Mouse (Mus musculus) embryonic stem cell, embryonic (primary cell): ENCODE data around the gene Trpm5.

Experiments used
- CTCF ChIA-PET, 4 experiments: fragments of 300-600 bp in 2 of 4; fragments of 350-600 bp in 2 of 4; sonication (Branson Sonifier 250); formaldehyde crosslinking; loops; one replicate each; lab custom pipeline; 2022; ENCODE audit warnings: inconsistent platforms in 2 of 4; lab: Charles Lee
- POLR2A ChIA-PET, 4 experiments: fragments of 300-600 bp in 2 of 4; fragments of 350-600 bp in 2 of 4; sonication (Branson Sonifier 250); formaldehyde crosslinking; loops; one replicate each; lab custom pipeline; 2022; ENCODE audit warnings: antibody characterized with exemption in 4 of 4, inconsistent platforms in 1 of 4; lab: Charles Lee

Trpm5 gene

GRCm38 (mm10) chr7:143094592-143095553 is at the start of gene Trpm5:
TSS of gene Trpm5 (minus strand) at chr7:143094642.
- CTCF ChIA-PET: interaction anchor here (0.5 to 3.8 kb wide), 54 partner anchors 9 to 1747 kb away, joined by 3 to 44 read pairs (median 4); partner anchors contain the start of genes Kcnq1 (in 2 of the 4) and Slc22a18 (in 1 of the 4)
- POLR2A ChIA-PET: interaction anchor here in 2 of 4 experiments (0.6 to 1.6 kb wide), 6 partner anchors 12 to 375 kb away, joined by 3 to 6 read pairs (median 3); no protein-coding TSS in a partner anchor

GRCm38 (mm10) chr7:143142680-143143079 is 48.2 kb upstream of the Trpm5 start:
- CTCF ChIA-PET: interaction anchor here (0.6 to 5.3 kb wide), 16 partner anchors 8 to 458 kb away, joined by 3 to 52 read pairs (median 4); partner anchors contain the start of gene Trpm5 (in 2 of the 4)
- POLR2A ChIA-PET: interaction anchor here in 1 of 4 experiments (0.7 to 1.2 kb wide), 2 partner anchors 319 to 327 kb away, joined by 3 read pairs; no protein-coding TSS in a partner anchor

GRCm38 (mm10) chr7:143139932-143140331 is 45.5 kb upstream of the Trpm5 start:
- ChIA-PET POLR2A (interaction anchor here in 2 of 4 experiments (0.7 to 1.1 kb wide), 4 partner anchors 26 to 1232 kb away, joined by 3 to 9 read pairs (median 3); no protein-coding TSS in a partner anchor), CTCF (interaction anchor here (0.5 to 5.3 kb wide), 15 partner anchors 11 to 1346 kb away, joined by 3 to 52 read pairs (median 8); partner anchors contain the start of gene Trpm5 (in 2 of the 4))

GRCm38 (mm10) chr7:143138789-143139188 is 44.3 kb upstream of the Trpm5 start:
- CTCF ChIA-PET: interaction anchor here (0.5 to 5.3 kb wide), 52 partner anchors 9 to 445 kb away, joined by 3 to 52 read pairs (median 5); partner anchors contain the start of genes Trpm5 (in 2 of the 4), Kcnq1 (in 1 of the 4) and Slc22a18 (in 1 of the 4)
- POLR2A ChIA-PET: interaction anchor here (0.6 to 1.9 kb wide), 15 partner anchors 9 to 244 kb away, joined by 3 to 8 read pairs (median 4); no protein-coding TSS in a partner anchor

GRCm38 (mm10) chr7:143136561-143136960 is 42.1 kb upstream of the Trpm5 start:
- ChIA-PET CTCF (interaction anchor here in 3 of 4 experiments (0.5 to 2.5 kb wide), 13 partner anchors 10 to 369 kb away, joined by 3 to 10 read pairs (median 4); partner anchors contain the start of gene Trpm5 (in 1 of the 3)), POLR2A (interaction anchor here in 3 of 4 experiments (0.5 to 2.3 kb wide), 12 partner anchors 10 to 354 kb away, joined by 3 to 13 read pairs (median 4); no protein-coding TSS in a partner anchor)

GRCm38 (mm10) chr7:143136125-143136524 is 41.7 kb upstream of the Trpm5 start:
- ChIA-PET POLR2A (interaction anchor here (0.5 to 2.3 kb wide), 8 partner anchors 11 to 328 kb away, joined by 3 to 13 read pairs (median 4); no protein-coding TSS in a partner anchor), CTCF (interaction anchor here in 3 of 4 experiments (0.5 to 2.5 kb wide), 10 partner anchors 12 to 353 kb away, joined by 3 to 10 read pairs (median 4); no protein-coding TSS in a partner anchor)

- ChIA-PET CTCF (interaction anchor here (0.6 to 1.9 kb wide), 6 partner anchors 18 to 347 kb away, joined by 3 to 6 read pairs (median 4); partner anchors contain the start of gene Trpm5 (in 1 of the 4)), POLR2A (interaction anchor here in 2 of 4 experiments (0.6 to 1.3 kb wide), 3 partner anchors 9 to 80 kb away, joined by 3 to 4 read pairs (median 4); partner anchors contain the start of gene Cd81 (in 1 of the 2))
These were observed 38.4 kb upstream of the Trpm5 start for GRCm38 (mm10) chr7:143132815-143133214.

- POLR2A ChIA-PET: interaction anchor here (0.7 to 2.7 kb wide), 57 partner anchors 8 to 705 kb away, joined by 3 to 34 read pairs (median 4); partner anchors contain the start of genes Cd81 (in 3 of the 4), Nap1l4 (in 2 of the 4), Phlda2 (in 2 of the 4) and Tssc4 (in 2 of the 4)
- CTCF ChIA-PET: interaction anchor here (0.6 to 8.5 kb wide), 31 partner anchors 9 to 659 kb away, joined by 3 to 52 read pairs (median 6); partner anchors contain the start of genes Mrgpre (in 1 of the 4) and Trpm5 (in 1 of the 4)
These were observed 30.5 kb upstream of the Trpm5 start for GRCm38 (mm10) chr7:143124902-143125301.

- ChIA-PET CTCF (interaction anchor here (0.5 to 8.5 kb wide), 38 partner anchors 8 to 1083 kb away, joined by 3 to 52 read pairs (median 6); partner anchors contain the start of genes Mrgpre (in 1 of the 4), Slc22a18 (in 1 of the 4) and Trpm5 (in 1 of the 4)), POLR2A (interaction anchor here (0.6 to 2.7 kb wide), 70 partner anchors 8 to 736 kb away, joined by 3 to 34 read pairs (median 4); partner anchors contain the start of genes Cd81 (in 3 of the 4), Nap1l4 (in 2 of the 4), Phlda2 (in 2 of the 4) and Tssc4 (in 2 of the 4))
These were observed 29.6 kb upstream of the Trpm5 start for GRCm38 (mm10) chr7:143123876-143124669.

GRCm38 (mm10) chr7:143122191-143122590 is 27.7 kb upstream of the Trpm5 start:
- ChIA-PET POLR2A (interaction anchor here in 2 of 4 experiments (0.7 to 2.7 kb wide), 10 partner anchors 15 to 473 kb away, joined by 3 to 8 read pairs (median 4); partner anchors contain the start of genes Cd81 (in 1 of the 2), Kcnq1 (in 1 of the 2), Nap1l4 (in 1 of the 2) and Phlda2 (in 1 of the 2)), CTCF (interaction anchor here in 3 of 4 experiments (1.3 to 8.5 kb wide), 8 partner anchors 12 to 348 kb away, joined by 4 to 52 read pairs (median 6); no protein-coding TSS in a partner anchor)

GRCm38 (mm10) chr7:143119826-143120225 is 25.4 kb upstream of the Trpm5 start:
- ChIA-PET CTCF (interaction anchor here in 2 of 4 experiments (1.4 to 8.5 kb wide), 7 partner anchors 9 to 350 kb away, joined by 4 to 52 read pairs (median 9); partner anchors contain the start of gene Trpm5 (in 1 of the 2)), POLR2A (interaction anchor here in 2 of 4 experiments (0.8 to 1.9 kb wide), 15 partner anchors 9 to 480 kb away, joined by 3 to 6 read pairs (median 4); partner anchors contain the start of gene Cars (in 1 of the 2))

- ChIA-PET CTCF (interaction anchor here in 3 of 4 experiments (0.6 to 8.5 kb wide), 9 partner anchors 9 to 350 kb away, joined by 3 to 52 read pairs (median 7); no protein-coding TSS in a partner anchor), POLR2A (interaction anchor here in 3 of 4 experiments (0.8 to 1.9 kb wide), 15 partner anchors 9 to 481 kb away, joined by 3 to 6 read pairs (median 4); partner anchors contain the start of genes Cars (in 1 of the 3) and Cd81 (in 1 of the 3))
These were observed 25.0 kb upstream of the Trpm5 start for GRCm38 (mm10) chr7:143119407-143119806.

- POLR2A ChIA-PET: interaction anchor here in 3 of 4 experiments (0.5 to 1.6 kb wide), 7 partner anchors 8 to 190 kb away, joined by 3 to 4 read pairs (median 3); partner anchors contain the start of gene Kcnq1 (in 1 of the 3)
- CTCF ChIA-PET: interaction anchor here (0.6 to 2.8 kb wide), 10 partner anchors 8 to 354 kb away, joined by 3 to 13 read pairs (median 4); no protein-coding TSS in a partner anchor
These were observed 22.1 kb upstream of the Trpm5 start for GRCm38 (mm10) chr7:143116521-143116920.

GRCm38 (mm10) chr7:143114773-143115172 is 20.3 kb upstream of the Trpm5 start:
- ChIA-PET CTCF (no interaction called here), POLR2A (no interaction called here)

GRCm38 (mm10) chr7:143112395-143112794 is 18.0 kb upstream of the Trpm5 start:
- CTCF ChIA-PET: interaction anchor here in 2 of 4 experiments (0.6 to 2.3 kb wide), 7 partner anchors 18 to 392 kb away, joined by 3 to 21 read pairs (median 5); partner anchors contain the start of gene Trpm5 (in 1 of the 2)
- POLR2A ChIA-PET: interaction anchor here in 3 of 4 experiments (0.8 to 2.2 kb wide), 4 partner anchors 12 to 59 kb away, joined by 3 to 8 read pairs (median 5); no protein-coding TSS in a partner anchor
